Mouse (Mus musculus): ENCODE data around the gene Fam160a1. TPM values are rescaled to one million over a fixed set of nuclear protein-coding genes. Genes with fewer than 3 reads are reported as not detected.

Gene Fam160a1
- total and polyA plus RNA-seq, 2 experiments from 2014 or later, result 0.32 to 1.2 TPM

DNA sequence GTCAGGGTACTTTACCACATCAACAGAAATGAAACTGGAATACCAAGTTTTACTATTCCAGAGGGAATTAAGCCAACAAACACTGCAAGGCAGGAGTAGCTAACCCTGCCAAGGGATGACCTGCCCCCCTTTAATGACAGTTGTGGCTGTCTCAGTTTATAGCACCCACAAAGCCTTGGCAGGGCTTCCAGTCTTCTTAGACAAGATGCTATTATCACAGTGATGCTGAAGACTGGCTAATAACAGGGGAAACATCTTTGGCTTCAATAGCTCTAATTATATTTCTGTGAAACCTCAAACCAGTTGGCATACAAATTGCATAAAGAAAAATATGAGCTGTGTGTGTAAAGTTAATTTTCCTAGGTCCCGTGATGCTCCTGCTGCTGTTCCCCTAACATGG, 29.2 kb upstream of the Fam160a1 start:
- no peaks in the 10 kb centered on the region for H3K27me3 ChIP-seq (ENCODE audit: insufficient read depth, low read length)
- 84% methylated on average over 1 of the region's 1 CpGs for WGBS
- H3K9me3 ChIP-seq (ENCODE audit: low read length), result no peaks in the 10 kb centered on the region
- H3K4me2 ChIP-seq (ENCODE audit: low read depth, low read length, poor library complexity, severe bottlenecking), result no peak overlapping the region
- H3K9ac ChIP-seq (replicated peaks; ENCODE audit: low read length, poor library complexity, severe bottlenecking), result no peak overlapping the region
- TF ChIP-seq CTCF (IDR thresholded peaks at IDR 0.05), result no peak
- no peaks in the 10 kb centered on the region for H3K36me3 ChIP-seq (ENCODE audit: insufficient read depth, low read length)
- no peak for ATAC-seq (ENCODE audit: low FRiP score)
- H3K4me3 ChIP-seq (ENCODE audit: low read depth, low read length), result no peak overlapping the region
- DNase-seq (ENCODE audit: low spot score), result no peak
- no peaks in the 10 kb centered on the region; the same call in 1 of the 2 replicates for H3K4me1 ChIP-seq (ENCODE audit: insufficient read depth, low read length)
- H3K27ac ChIP-seq (ENCODE audit: low read depth, low read length), result no peak overlapping the region

DNA sequence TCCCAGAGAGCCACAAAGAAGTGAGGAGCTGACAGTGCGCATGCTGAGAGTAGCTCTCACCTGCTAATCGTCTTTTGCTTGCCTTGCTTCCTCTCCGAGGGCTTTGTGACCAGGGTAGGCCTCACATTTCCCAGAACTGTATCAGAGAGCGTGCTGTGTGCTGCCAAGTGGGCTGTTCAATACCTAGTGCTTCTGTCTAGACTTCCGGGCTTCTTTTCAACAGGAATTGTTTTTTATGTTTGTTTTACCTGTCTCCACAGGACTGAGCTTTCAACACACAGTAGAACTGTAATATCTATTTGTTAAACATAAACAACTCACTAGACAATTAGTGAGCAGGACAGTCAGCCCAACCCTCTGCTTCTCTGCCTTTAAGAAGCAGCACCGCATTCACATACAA, 28.2 kb upstream of the Fam160a1 start:
- H3K9me3 ChIP-seq (ENCODE audit: low read length), result no peaks in the 10 kb centered on the region
- 88% methylated on average over 6 of the region's 6 CpGs for WGBS
- H3K4me3 ChIP-seq (ENCODE audit: low read depth, low read length), result no peak overlapping the region
- no peak for ATAC-seq (ENCODE audit: low FRiP score)
- no peaks in the 10 kb centered on the region for H3K36me3 ChIP-seq (ENCODE audit: insufficient read depth, low read length)
- no peak for TF ChIP-seq CTCF (IDR thresholded peaks at IDR 0.05)
- DNase-seq (ENCODE audit: low spot score), result no peak
- no peak overlapping the region for H3K9ac ChIP-seq (replicated peaks; ENCODE audit: low read length, poor library complexity, severe bottlenecking)
- H3K27ac ChIP-seq (ENCODE audit: low read depth, low read length), result no peak overlapping the region
- no peaks in the 10 kb centered on the region for H3K27me3 ChIP-seq (ENCODE audit: insufficient read depth, low read length)
- no peaks in the 10 kb centered on the region; the same call in 1 of the 2 replicates for H3K4me1 ChIP-seq (ENCODE audit: insufficient read depth, low read length)
- no peak overlapping the region for H3K4me2 ChIP-seq (ENCODE audit: low read depth, low read length, poor library complexity, severe bottlenecking)

DNA sequence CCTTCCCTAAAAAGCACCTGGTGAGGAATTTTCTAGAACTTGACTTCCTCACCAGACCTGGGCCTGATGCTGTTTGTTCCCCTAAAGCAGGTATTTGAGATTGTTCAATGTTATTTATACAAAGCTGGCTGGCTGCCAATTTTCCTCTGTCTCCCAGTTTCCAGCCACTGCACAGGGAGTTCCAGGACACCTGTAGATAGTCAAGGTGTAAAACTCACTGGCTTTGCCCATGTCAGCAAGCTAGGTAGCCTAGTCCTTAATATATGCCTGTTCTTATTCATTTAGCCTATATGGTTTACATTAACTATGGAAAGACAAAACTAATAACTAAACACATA, 25.8 kb upstream of the Fam160a1 start:
- ATAC-seq (ENCODE audit: low FRiP score), result no peak
- H3K4me2 ChIP-seq (ENCODE audit: low read depth, low read length, poor library complexity, severe bottlenecking), result no peak overlapping the region
- H3K9me3 ChIP-seq (ENCODE audit: low read length), result no peaks in the 10 kb centered on the region
- no peaks in the 10 kb centered on the region for H3K27me3 ChIP-seq (ENCODE audit: insufficient read depth, low read length)
- no peak for DNase-seq (ENCODE audit: low spot score)
- H3K36me3 ChIP-seq (ENCODE audit: insufficient read depth, low read length), result no peaks in the 10 kb centered on the region
- no peak overlapping the region for H3K27ac ChIP-seq (ENCODE audit: low read depth, low read length)
- H3K4me1 ChIP-seq (ENCODE audit: insufficient read depth, low read length), result no peaks in the 10 kb centered on the region; the same call in 1 of the 2 replicates
- no peak for TF ChIP-seq CTCF (IDR thresholded peaks at IDR 0.05)
- no peak overlapping the region for H3K4me3 ChIP-seq (ENCODE audit: low read depth, low read length)
- H3K9ac ChIP-seq (replicated peaks; ENCODE audit: low read length, poor library complexity, severe bottlenecking), result no peak overlapping the region

GRCm38 (mm10) chr3:85842177-85842880, 25.2 kb upstream of the Fam160a1 start:
- no peak for DNase-seq (ENCODE audit: low spot score)
- no peak for TF ChIP-seq CTCF (IDR thresholded peaks at IDR 0.05)
- no peak overlapping the region for H3K4me3 ChIP-seq (ENCODE audit: low read depth, low read length)
- H3K4me1 ChIP-seq (ENCODE audit: insufficient read depth, low read length), result no peaks in the 10 kb centered on the region; the same call in 1 of the 2 replicates
- H3K36me3 ChIP-seq (ENCODE audit: insufficient read depth, low read length), result no peaks in the 10 kb centered on the region
- H3K4me2 ChIP-seq (ENCODE audit: low read depth, low read length, poor library complexity, severe bottlenecking), result no peak overlapping the region
- ATAC-seq (ENCODE audit: low FRiP score), result no peak
- no peaks in the 10 kb centered on the region for H3K9me3 ChIP-seq (ENCODE audit: low read length)
- H3K27me3 ChIP-seq (ENCODE audit: insufficient read depth, low read length), result no peaks in the 10 kb centered on the region
- H3K27ac ChIP-seq (ENCODE audit: low read depth, low read length), result peak overlapping the region; percentile 19
- WGBS, result 40% methylated on average over 9 of the region's 9 CpGs
- no peak overlapping the region for H3K9ac ChIP-seq (replicated peaks; ENCODE audit: low read length, poor library complexity, severe bottlenecking)

DNA sequence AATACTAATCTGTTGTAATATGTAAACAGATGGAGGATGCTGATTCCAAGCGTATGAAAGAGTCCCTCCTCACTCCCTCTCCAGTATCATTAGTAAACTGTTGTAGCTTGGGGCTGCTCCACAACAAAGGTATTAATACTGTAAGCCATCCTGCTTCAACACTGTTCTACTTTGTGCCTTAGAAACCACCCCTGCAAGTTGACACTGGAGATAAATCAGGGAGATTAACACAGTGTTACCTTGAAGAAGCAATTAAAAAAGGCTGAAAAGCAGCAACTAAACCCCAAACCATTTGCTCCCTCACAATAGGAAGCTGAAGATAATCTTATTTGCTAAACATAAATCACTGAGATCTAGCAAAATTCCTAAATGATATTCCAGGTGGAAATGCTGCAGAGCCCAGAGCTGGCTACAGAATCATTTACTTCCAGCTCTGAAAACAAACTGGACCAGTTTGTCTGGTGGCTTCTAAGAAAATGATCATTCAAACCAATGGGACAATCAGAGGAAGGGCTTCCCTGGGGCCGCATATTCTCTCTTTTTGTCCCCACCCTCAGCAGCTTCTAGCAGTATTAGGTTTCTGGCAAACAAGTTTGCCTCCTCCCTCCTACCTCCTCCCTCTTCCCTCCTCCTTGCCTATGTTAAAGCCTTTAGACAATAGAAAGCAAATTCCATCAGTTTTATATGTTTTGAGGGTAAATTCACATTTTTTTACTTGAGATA, 24.5 kb upstream of the Fam160a1 start:
- Histone ChIP-seq H3K9ac (replicated peaks; ENCODE audit: low read length, poor library complexity, severe bottlenecking) (no peak overlapping the region), H3K4me1 (ENCODE audit: insufficient read depth, low read length) (no peaks in the 10 kb centered on the region; the same call in 1 of the 2 replicates), H3K36me3 (ENCODE audit: insufficient read depth, low read length) (no peaks in the 10 kb centered on the region), H3K27ac (ENCODE audit: low read depth, low read length) (peak overlapping the region; percentile 19; the same call in 1 of the 2 replicates), H3K4me3 (ENCODE audit: low read depth, low read length) (no peak overlapping the region), H3K9me3 (ENCODE audit: low read length) (no peaks in the 10 kb centered on the region), H3K27me3 (ENCODE audit: insufficient read depth, low read length) (no peaks in the 10 kb centered on the region), H3K4me2 (ENCODE audit: low read depth, low read length, poor library complexity, severe bottlenecking) (no peak overlapping the region)
- no peak for DNase-seq (ENCODE audit: low spot score)
- 21% methylated on average over 2 of the region's 2 CpGs for WGBS
- TF ChIP-seq CTCF (IDR thresholded peaks at IDR 0.05), result no peak
- no peak for ATAC-seq (ENCODE audit: low FRiP score)

DNA sequence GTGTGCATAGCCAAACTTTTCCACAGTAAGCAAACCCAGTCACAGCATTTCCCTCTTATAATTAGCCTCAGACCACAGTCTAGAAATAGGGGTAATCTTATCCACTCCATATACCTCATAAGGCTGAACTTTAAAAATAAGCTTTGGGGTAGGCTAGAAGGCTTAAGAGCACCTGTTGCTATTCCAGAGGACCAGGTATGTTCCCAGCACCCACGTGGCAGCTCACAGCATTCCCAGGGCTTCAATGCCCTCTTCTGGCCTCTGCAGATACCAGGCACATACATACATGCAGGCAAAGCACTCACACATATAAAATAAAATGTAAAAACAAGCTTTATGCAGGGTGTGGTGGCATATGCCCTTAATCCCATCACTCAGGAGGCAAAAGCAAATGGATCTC, 16.5 kb upstream of the Fam160a1 start:
- WGBS, result 79% methylated on average over 1 of the region's 1 CpGs
- H3K4me2 ChIP-seq (ENCODE audit: low read depth, low read length, poor library complexity, severe bottlenecking), result no peak overlapping the region

More for the DNA sequence above, 16.5 kb upstream of the Fam160a1 start:
- Histone ChIP-seq H3K27me3 (ENCODE audit: insufficient read depth, low read length) (no peaks in the 10 kb centered on the region), H3K4me3 (ENCODE audit: low read depth, low read length) (no peak overlapping the region), H3K9me3 (ENCODE audit: low read length) (no peaks in the 10 kb centered on the region), H3K4me1 (ENCODE audit: insufficient read depth, low read length) (no peaks in the 10 kb centered on the region), H3K27ac (ENCODE audit: low read depth, low read length) (no peak overlapping the region), H3K36me3 (ENCODE audit: insufficient read depth, low read length) (no peaks in the 10 kb centered on the region), H3K9ac (replicated peaks; ENCODE audit: low read length, poor library complexity, severe bottlenecking) (no peak overlapping the region)
- no peak for DNase-seq (ENCODE audit: low spot score)
- no peak for TF ChIP-seq CTCF (IDR thresholded peaks at IDR 0.05)
- no peak for ATAC-seq (ENCODE audit: low FRiP score)

All from midbrain, postnatal 0 days (tissue).